Mouse (Mus musculus) neutrophil, adult 5-6 weeks (primary cell): Measurements from ENCODE around the gene Exosc2. TPM values are rescaled to one million over a fixed set of nuclear protein-coding genes. Genes with fewer than 3 reads are reported as not detected.
"Not testable (repeated sequence)": the region's sequence is repeated elsewhere in the genome, so short reads cannot be mapped to it uniquely, and the experiment has no call there.

Experiments used
- ATAC-seq: fragments of 151-379, 151-347 bp; 2 replicates; pipeline ENCODE4 v1.8.0; 2017; ENCODE audit warnings: mild to moderate bottlenecking, moderate TSS enrichment; ENCODE audit not compliant: insufficient number of reproducible peaks, poor library complexity, low FRiP score, severe bottlenecking; ENCODE audit errors: extremely low read depth
- total RNA-seq: library from RNA; stranded (forward); fragments of 200-1000 nt; gene quantifications from 2 replicates; pipeline ENCODE4 v1.2.3, GENCODE M21; 2017

Exosc2 gene
- total RNA-seq, 1 experiment from 2014 or later, result 27.1 TPM

- ATAC-seq, result no peak
These were observed 7.3 kb upstream of the Exosc2 start for GRCm38 (mm10) chr2:31662939-31663803.

DNA sequence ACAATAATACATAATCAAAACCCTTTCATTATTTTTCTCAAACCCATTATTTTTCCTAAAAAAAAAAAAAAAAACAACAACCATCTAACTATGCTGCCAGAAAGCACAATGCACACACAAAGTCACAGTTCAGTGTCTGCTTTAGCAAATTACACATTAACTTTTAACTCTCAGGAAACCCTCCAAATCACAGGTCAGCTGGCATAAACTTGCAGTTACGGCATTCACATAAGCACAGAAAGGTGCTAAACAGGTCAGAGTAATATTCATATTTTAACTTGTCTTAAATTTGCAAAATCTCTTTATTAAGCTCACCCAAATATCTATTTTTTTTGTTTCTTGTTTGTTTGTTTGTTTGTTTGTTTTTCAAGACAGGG is 6.7 kb upstream of the Exosc2 start:
- ATAC-seq, result no peak

- no peak for ATAC-seq
These were observed 3.2 kb upstream of the Exosc2 start for GRCm38 (mm10) chr2:31667332-31667731.

- no peak for ATAC-seq
These were observed 8.1 kb downstream of the Exosc2 start for GRCm38 (mm10) chr2:31678641-31679040.

DNA sequence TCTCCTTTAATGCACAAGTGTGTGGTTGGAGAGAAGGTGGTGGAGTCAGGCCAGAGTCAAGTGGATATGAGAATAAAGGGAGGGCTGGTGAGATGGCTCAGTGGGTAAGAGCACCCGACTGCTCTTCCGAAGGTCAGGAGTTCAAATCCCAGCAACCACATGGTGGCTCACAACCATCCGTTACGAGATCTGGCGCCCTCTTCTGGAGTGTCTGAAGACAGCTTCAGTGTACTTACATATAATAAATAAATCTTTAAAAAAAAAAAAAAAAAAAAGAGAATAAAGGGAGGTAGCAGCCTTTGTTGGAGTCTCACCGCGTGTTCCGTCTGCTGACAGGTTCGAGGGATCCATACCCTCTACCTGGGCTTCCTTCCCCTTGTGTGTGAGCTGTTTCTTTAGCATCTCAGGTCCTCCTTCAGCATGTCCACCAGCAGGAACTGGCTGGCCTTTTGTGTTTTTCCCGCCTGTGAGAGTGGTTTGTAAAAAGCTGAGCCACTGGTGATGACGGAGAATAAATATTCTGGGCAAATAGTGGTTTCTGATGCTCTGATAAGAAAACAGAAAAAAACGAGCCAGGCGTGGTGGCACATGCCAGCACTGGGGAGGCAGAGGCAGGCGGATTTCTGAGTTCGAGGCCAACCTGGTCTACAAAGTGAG is 10.7 kb downstream of the Exosc2 start:
- ATAC-seq, result not testable (repeated sequence)

DNA sequence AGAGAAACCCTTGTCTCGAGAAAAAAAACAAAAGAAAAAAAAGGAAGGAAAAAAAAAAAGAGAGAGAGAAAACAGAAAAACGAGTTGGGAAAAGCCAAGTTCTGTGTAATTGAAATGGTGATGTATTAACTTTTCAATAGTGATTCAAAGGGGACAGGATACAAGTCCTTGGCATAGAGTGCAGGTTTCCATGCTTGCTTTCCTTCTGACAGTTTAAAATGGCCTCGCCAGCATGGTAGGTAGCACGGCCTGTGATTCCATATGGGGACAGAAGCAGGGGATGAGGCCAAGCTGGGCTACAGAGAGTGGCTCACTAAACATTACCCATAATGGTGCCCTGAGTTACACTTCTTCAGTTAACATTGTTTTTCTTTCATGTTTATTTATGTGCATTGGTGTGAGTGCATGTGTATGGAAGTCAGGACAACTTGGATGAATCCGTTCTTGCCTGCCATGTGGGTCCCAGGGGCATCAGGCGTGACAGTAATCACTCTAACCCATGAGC is 11.3 kb downstream of the Exosc2 start:
- ATAC-seq, result no peak

DNA sequence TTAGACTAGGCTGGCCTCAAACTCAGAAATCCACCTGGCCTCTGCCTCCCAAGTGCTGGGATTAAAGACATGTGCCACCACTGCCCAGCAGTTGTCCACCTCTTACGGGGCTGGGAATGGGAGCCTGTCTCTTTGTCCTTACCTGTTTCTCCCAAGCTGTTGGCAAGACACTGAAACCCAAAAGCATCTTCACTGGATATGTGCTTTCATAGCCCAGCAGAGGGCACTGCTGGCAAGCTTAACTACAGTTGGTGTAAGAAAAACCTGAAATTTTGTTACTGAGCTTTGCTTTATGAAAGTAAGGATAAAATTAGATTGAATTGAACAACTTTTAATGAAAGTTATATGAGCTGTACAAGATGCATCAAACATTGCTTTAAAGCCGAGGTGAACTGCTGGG is 13.2 kb downstream of the Exosc2 start:
- no peak for ATAC-seq

- ATAC-seq, result peak; percentile 99
These were observed 17.8 kb downstream of the Exosc2 start, which contains the start of gene Abl1 for GRCm38 (mm10) chr2:31688074-31688925. Gene Abl1 (plus strand): TSS chr2:31688376.

GRCm38 (mm10) chr2:31689045-31689444 is 18.5 kb downstream of the Exosc2 start:
- no peak for ATAC-seq

DNA sequence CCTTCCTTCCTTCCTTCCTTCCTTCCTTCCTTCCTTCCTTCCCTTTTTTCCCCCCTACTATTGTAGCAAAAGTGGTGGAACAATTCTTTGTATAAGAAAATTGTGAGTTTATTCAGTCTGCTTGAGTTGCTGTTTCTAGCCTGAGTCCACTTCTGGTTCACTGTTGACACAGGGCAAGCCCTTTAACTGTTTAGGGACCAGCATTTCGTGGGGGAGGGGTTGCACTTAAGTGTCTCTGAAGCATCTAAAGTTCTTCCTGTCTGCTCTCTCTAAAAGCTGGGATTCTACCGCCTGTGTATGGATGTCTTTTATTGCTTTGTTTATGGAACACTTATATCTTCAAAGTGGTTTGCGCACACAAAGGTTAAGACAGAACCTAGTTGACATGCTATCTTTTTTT is 19.5 kb downstream of the Exosc2 start:
- ATAC-seq, result no peak

GRCm38 (mm10) chr2:31698209-31698608 is 27.7 kb downstream of the Exosc2 start:
- no peak for ATAC-seq

- ATAC-seq, result no peak
These were observed 30.3 kb downstream of the Exosc2 start for GRCm38 (mm10) chr2:31700545-31701446.

DNA sequence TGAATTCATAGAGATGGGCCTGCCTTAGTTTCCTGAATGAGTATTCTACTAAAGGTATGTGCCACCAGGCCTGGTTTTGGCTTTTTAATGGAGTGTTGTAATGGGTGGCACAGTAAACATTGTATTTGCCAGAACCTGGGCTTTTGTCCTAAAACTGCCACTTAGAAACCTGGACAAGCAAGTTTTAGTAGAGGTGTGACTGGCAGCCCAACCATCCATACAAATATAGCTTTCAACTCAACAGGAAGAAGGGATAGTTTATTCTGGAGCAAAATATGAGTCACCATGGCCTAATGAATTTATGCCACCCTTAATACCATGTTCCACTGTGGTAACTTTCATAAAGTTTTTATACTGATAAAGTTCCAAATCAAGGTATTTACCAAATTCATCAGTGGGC is 32.7 kb downstream of the Exosc2 start:
- no peak for ATAC-seq

DNA sequence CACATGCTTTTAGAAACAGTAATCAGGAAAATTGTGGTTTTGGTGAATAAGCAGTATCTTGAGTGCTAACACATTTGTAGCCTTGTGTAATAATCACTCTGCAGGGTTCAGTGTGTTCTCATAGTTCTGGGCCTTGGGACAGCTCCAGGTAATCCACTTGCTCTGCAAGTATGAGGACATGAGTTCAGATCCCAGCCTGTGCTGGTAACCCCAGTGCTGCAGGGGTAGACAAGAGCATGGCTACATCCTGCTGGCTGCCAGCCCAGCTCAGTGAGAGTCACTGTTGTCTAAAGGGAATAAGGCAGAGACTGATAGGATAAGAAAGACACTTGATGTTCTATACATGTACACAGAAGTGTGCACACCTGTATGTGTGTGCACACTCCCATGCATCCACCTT is 35.4 kb downstream of the Exosc2 start:
- no peak for ATAC-seq

- no peak for ATAC-seq
These were observed 36.0 kb downstream of the Exosc2 start for GRCm38 (mm10) chr2:31706531-31706930.

DNA sequence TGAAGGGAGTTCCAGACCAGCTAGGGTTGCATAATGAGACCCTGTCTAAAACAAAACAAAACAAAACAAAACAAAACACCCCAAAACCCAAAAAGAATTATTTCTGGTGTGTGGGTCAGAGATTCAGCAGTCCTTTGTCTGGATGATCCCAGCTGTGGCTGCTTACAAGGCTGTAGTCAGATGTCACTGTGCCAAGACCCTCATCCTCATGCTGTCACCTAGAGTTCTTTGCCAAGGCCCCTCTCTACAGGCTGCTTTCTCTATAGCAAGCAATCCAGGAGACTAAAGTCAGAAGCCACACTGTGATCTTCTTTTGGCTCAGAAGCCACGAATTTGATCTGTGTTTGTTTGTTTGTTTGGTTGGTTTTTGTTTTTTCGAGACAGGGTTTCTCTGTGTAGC is 42.2 kb downstream of the Exosc2 start:
- no peak for ATAC-seq

- no peak for ATAC-seq
These were observed 43.3 kb downstream of the Exosc2 start for GRCm38 (mm10) chr2:31713813-31714212.

- no peak for ATAC-seq
These were observed 44.3 kb downstream of the Exosc2 start for GRCm38 (mm10) chr2:31714780-31715179.
